17 mouse cellular contexts compared by ENCODE assay signal in the genomic region with DNA sequence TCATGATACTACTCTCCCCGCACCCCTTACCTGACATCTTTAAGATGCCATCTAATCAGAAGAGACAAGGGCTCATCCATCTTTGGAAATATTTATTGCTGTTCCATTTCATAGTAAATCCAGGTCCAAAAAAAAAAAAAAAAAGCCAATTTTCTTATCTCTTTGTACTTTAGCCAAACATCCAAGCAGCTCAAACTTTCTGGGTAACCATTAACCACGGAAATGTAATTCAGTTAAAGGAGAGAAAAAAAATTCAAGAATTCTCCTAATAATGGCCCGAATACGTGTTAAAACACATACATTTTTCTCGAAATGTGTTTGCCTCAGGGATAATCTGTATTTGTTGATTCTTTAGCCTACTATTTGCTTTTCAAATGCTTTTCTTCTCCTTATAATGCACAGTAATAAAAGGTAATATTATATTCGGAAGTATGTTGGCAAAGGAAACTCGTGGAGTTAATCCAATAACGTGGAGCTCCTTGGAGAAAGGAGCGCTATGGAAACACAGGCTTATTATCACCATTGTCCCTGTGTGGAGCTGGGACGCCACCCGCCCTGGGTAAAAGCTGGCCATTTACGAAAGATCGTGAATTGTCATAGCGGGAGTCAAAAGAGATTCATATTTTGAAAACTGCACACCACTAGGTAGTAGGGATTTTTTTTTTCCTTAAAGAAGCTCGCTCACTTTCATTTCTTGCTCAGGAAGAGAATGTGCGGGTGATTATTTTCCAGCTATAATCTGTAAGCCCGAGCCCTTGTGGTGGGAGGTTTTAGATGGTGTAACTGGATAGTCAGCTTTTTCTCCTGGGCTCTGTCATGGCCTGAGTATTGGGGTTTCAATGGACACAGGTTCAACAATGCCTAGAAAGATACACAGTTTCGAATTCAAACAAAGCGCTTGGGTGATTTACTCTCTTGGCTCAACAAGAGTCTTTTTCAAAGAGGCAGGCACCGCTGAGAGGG.
DNase-seq lines count a peak whose midpoint lies in the region; ATAC-seq and TF ChIP-seq lines count a peak whose summit lies in the region.
"Had no signal": no experiment of that assay in that cellular context is flagged by ENCODE, and none has a peak within 500 bp of the region (broad histone marks: within the 10 kb centered on the region; RNA-seq: fewer than 3 reads in every experiment).

No protein-coding gene starts in this region.

- DNase-seq in kidney, postnatal 0 days (ENCODE audit: low spot score): peak; percentile 40
- no peak for DNase-seq in kidney, adult 9 months
- DNase-seq in midbrain, embryonic 14.5 days: peak; percentile 37
- no peak for DNase-seq in midbrain, embryonic 10.5 days (ENCODE audit: low spot score)
- no peak for DNase-seq in layer of hippocampus, postnatal 10 days (ENCODE audit: low spot score in 2 of 2)
- DNase-seq: B cell, adult 2 months; cerebellum, postnatal 25 days; gastrocnemius, postnatal 25 days; heart, postnatal 36 days; kidney, postnatal 14 days; layer of hippocampus, adult 9-11 months; thymus, postnatal 36 days had no signal

- no peaks in the 10 kb centered on the region for H3K9me3 ChIP-seq in kidney, postnatal 0 days (replicated peaks; ENCODE audit: low read length)
- no peaks in the 10 kb centered on the region for H3K9me3 ChIP-seq in midbrain, embryonic 14.5 days (ENCODE audit: control insufficient read depth, low read length)
- no peaks in the 10 kb centered on the region for H3K9me3 ChIP-seq in midbrain, embryonic 10.5 days (replicated peaks)
- no peaks in the 10 kb centered on the region for H3K9me3 ChIP-seq in intestine, embryonic 16.5 days (ENCODE audit: control insufficient read depth, low read length)
- no peaks in the 10 kb centered on the region for H3K9me3 ChIP-seq in stomach, embryonic 16.5 days (replicated peaks; ENCODE audit: control insufficient read depth, low read length)
- H3K9me3 ChIP-seq: embryonic facial prominence, embryonic 13.5 days; forebrain, embryonic 10.5 days had no signal

- peak overlapping the region; percentile 30; the same call in 1 of the 2 replicates for H3K4me2 ChIP-seq in kidney, postnatal 0 days (ENCODE audit: low read length)
- no peak overlapping the region for H3K4me2 ChIP-seq in midbrain, embryonic 14.5 days (ENCODE audit: low read length)
- H3K4me2 ChIP-seq in intestine, embryonic 16.5 days (ENCODE audit: low read depth, low read length): peak overlapping the region; percentile 33
- H3K4me2 ChIP-seq in stomach, embryonic 16.5 days (ENCODE audit: low read depth, low read length): peak overlapping the region; percentile 41
- H3K4me2 ChIP-seq: embryonic facial prominence, embryonic 13.5 days; heart, embryonic 11.5 days had no signal

- 62% methylated on average over 20 of the region's 20 CpGs for WGBS in kidney, postnatal 0 days
- 45% methylated on average over 20 of the region's 20 CpGs for WGBS in midbrain, embryonic 14.5 days
- 79% methylated on average over 20 of the region's 20 CpGs for WGBS in midbrain, embryonic 10.5 days
- 53% methylated on average over 20 of the region's 20 CpGs for WGBS in intestine, embryonic 16.5 days
- WGBS in stomach, embryonic 16.5 days: 50% methylated on average over 20 of the region's 20 CpGs

- H3K27ac ChIP-seq in kidney, postnatal 0 days: no peak overlapping the region
- H3K27ac ChIP-seq in midbrain, embryonic 14.5 days (replicated peaks; ENCODE audit: low read depth, low read length): no peak overlapping the region
- H3K27ac ChIP-seq in midbrain, embryonic 10.5 days (replicated peaks): no peak overlapping the region
- H3K27ac ChIP-seq in intestine, embryonic 16.5 days (ENCODE audit: low read length): peak overlapping the region; percentile 87
- H3K27ac ChIP-seq in stomach, embryonic 16.5 days (ENCODE audit: low read length): peak overlapping the region; percentile 75
- H3K27ac ChIP-seq: embryonic facial prominence, embryonic 13.5 days; forebrain, embryonic 10.5 days had no signal

- no peak overlapping the region for H3K9ac ChIP-seq in kidney, postnatal 0 days (ENCODE audit: low read depth, low read length)
- no peak overlapping the region for H3K9ac ChIP-seq in midbrain, embryonic 14.5 days (replicated peaks; ENCODE audit: low read length)
- no peak overlapping the region for H3K9ac ChIP-seq in intestine, embryonic 16.5 days (ENCODE audit: low read depth, low read length)
- no peak overlapping the region for H3K9ac ChIP-seq in stomach, embryonic 16.5 days (ENCODE audit: low read length)
- H3K9ac ChIP-seq: embryonic facial prominence, embryonic 13.5 days had no signal

- no peaks in the 10 kb centered on the region for H3K36me3 ChIP-seq in kidney, postnatal 0 days (ENCODE audit: insufficient read depth, low read length)
- H3K36me3 ChIP-seq in midbrain, embryonic 14.5 days (ENCODE audit: control insufficient read depth, insufficient read depth, low read length): no peaks in the 10 kb centered on the region
- H3K36me3 ChIP-seq in midbrain, embryonic 10.5 days: no peaks in the 10 kb centered on the region
- H3K36me3 ChIP-seq in intestine, embryonic 16.5 days (ENCODE audit: control insufficient read depth, insufficient read depth, low read length): no peaks in the 10 kb centered on the region
- no peaks in the 10 kb centered on the region for H3K36me3 ChIP-seq in stomach, embryonic 16.5 days (ENCODE audit: control insufficient read depth, insufficient read depth, low read length)
- H3K36me3 ChIP-seq: embryonic facial prominence, embryonic 13.5 days; forebrain, embryonic 10.5 days had no signal

- H3K4me1 ChIP-seq in kidney, postnatal 0 days (replicated peaks; ENCODE audit: insufficient read depth, low read length): no peaks in the 10 kb centered on the region; the same call in 1 of the 2 replicates
- H3K4me1 ChIP-seq in midbrain, embryonic 14.5 days (ENCODE audit: control insufficient read depth, insufficient read depth, low read length): peaks cover 14% of the 10 kb centered on the region
- peaks cover 27% of the 10 kb centered on the region for H3K4me1 ChIP-seq in midbrain, embryonic 10.5 days
- no peaks in the 10 kb centered on the region for H3K4me1 ChIP-seq in intestine, embryonic 16.5 days (ENCODE audit: control insufficient read depth, insufficient read depth, low read length)
- no peaks in the 10 kb centered on the region; the same call in 1 of the 2 replicates for H3K4me1 ChIP-seq in stomach, embryonic 16.5 days (ENCODE audit: control insufficient read depth, insufficient read depth, low read length)

- no peaks in the 10 kb centered on the region for H3K27me3 ChIP-seq in kidney, postnatal 0 days (ENCODE audit: insufficient read depth, low read length)
- H3K27me3 ChIP-seq in midbrain, embryonic 14.5 days (ENCODE audit: control insufficient read depth, insufficient read depth, low read length): no peaks in the 10 kb centered on the region
- no peaks in the 10 kb centered on the region for H3K27me3 ChIP-seq in midbrain, embryonic 10.5 days (ENCODE audit: low read depth, poor library complexity, severe bottlenecking)
- no peaks in the 10 kb centered on the region for H3K27me3 ChIP-seq in intestine, embryonic 16.5 days (replicated peaks; ENCODE audit: control insufficient read depth, insufficient read depth, low read length)
- no peaks in the 10 kb centered on the region for H3K27me3 ChIP-seq in stomach, embryonic 16.5 days (ENCODE audit: control insufficient read depth, insufficient read depth, low read length)
- H3K27me3 ChIP-seq: embryonic facial prominence, embryonic 13.5 days had no signal

- no peak overlapping the region for H3K4me3 ChIP-seq in kidney, postnatal 0 days (replicated peaks; ENCODE audit: low read depth, low read length)
- H3K4me3 ChIP-seq in midbrain, embryonic 14.5 days (replicated peaks; ENCODE audit: low read depth, low read length): no peak overlapping the region
- H3K4me3 ChIP-seq in midbrain, embryonic 10.5 days: no peak overlapping the region
- H3K4me3 ChIP-seq in intestine, embryonic 16.5 days (ENCODE audit: low read length): peak overlapping the region; percentile 38
- H3K4me3 ChIP-seq in stomach, embryonic 16.5 days (replicated peaks; ENCODE audit: low read length): peak overlapping the region; percentile 10
- H3K4me3 ChIP-seq: embryonic facial prominence, embryonic 13.5 days; forebrain, embryonic 10.5 days had no signal

- ATAC-seq in kidney, postnatal 0 days (replicated peaks; ENCODE audit: low FRiP score, low read depth): no peak
- no peak for ATAC-seq in midbrain, embryonic 14.5 days (ENCODE audit: low FRiP score, low TSS enrichment)
- ATAC-seq in intestine, embryonic 16.5 days: peak; percentile 75
- peak; percentile 37; the same call in 1 of the 2 replicates for ATAC-seq in stomach, embryonic 16.5 days (ENCODE audit: insufficient read depth, low FRiP score)

- TF ChIP-seq CTCF in kidney, postnatal 0 days (IDR thresholded peaks at IDR 0.05; ENCODE audit: low read depth): no peak

Comparison
In these comparisons a context has a peak if more than half of its experiments do, and no peak if none do; other contexts are left out.
1. DNase-seq: peak in kidney, postnatal 0 days (single experiment) and midbrain, embryonic 14.5 days (single experiment); none in kidney, adult 9 months (single experiment), midbrain, embryonic 10.5 days (single experiment) and layer of hippocampus, postnatal 10 days (0 of 2).
2. ATAC-seq: peak in intestine, embryonic 16.5 days (single experiment) and stomach, embryonic 16.5 days (single experiment); none in kidney, postnatal 0 days (single experiment) and midbrain, embryonic 14.5 days (single experiment).
3. H3K27ac ChIP-seq: peak in intestine, embryonic 16.5 days (single experiment) and stomach, embryonic 16.5 days (single experiment); none in kidney, postnatal 0 days (single experiment), midbrain, embryonic 14.5 days (single experiment) and midbrain, embryonic 10.5 days (single experiment).
4. H3K4me3 ChIP-seq: peak in intestine, embryonic 16.5 days (single experiment) and stomach, embryonic 16.5 days (single experiment); none in kidney, postnatal 0 days (single experiment), midbrain, embryonic 14.5 days (single experiment) and midbrain, embryonic 10.5 days (single experiment).